Mouse (Mus musculus): ENCODE results near the gene Arsb.
"Not testable (repeated sequence)": the region's sequence is repeated elsewhere in the genome, so short reads cannot be mapped to it uniquely, and the experiment has no call there.

The Arsb gene

DNA sequence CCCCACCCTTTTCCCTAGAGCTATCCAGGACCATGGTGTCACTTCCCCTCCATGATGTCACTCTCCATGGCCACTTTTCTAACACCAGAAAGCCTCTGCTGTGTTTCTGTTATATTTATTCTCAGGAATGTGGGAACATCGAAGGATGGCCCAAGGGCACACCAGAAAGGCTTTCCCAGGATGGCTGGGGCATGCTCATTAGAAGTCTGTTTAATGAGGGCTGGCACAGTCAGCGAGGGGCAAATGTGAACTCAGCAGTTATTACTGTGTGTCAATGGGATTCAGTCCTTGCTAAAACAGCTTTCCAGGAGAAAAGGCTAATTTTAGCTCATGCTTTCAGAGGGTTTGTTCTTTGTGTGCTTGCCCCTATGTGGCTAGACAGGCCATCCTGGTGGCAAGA is 213.1 kb downstream of the Arsb start:
- no peak for DNase-seq (ENCODE audit: low spot score in 2 of 2)

DNA sequence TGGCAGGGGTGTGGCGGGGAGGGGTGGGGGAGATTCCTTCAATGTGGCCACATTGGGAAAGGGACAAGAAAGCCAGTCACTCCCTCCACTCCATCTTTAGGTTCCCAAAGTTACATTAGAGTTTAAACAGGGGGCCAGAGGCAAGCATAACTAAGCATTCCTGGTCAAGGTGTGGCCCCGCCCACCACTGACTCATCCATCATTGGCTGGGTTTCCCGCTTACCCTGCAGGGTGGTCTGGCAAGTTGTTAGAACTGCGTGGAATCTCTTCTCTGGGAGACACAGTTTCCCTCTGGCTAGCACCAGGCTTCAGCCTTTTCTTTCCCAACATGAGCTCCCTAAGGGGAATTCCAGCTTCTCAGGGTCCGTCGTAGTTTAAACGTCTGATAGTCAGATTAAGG is 213.8 kb downstream of the Arsb start:
- DNase-seq (ENCODE audit: low spot score in 2 of 2): no peak

DNA sequence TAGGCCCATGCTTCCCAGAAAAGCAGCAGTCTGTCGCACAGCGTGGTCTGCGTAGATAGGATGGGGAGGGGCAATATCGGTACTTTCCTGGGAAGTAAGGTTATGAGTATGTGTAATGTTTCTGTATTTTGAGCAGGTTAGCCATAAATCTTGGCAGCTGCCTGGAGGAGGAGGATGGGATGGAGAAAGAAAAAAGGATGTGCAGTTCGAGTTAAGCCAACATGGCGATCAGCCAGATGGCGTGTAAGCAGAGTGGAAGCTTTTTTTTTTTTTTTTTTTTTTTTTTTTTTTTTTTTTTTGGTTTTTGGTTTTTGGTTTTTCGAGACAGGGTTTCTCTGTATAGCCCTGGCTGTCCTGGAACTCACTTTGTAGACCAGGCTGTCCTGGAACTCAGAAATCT is 214.3 kb downstream of the Arsb start:
- not testable (repeated sequence) for DNase-seq (ENCODE audit: low spot score in 2 of 2)

DNA sequence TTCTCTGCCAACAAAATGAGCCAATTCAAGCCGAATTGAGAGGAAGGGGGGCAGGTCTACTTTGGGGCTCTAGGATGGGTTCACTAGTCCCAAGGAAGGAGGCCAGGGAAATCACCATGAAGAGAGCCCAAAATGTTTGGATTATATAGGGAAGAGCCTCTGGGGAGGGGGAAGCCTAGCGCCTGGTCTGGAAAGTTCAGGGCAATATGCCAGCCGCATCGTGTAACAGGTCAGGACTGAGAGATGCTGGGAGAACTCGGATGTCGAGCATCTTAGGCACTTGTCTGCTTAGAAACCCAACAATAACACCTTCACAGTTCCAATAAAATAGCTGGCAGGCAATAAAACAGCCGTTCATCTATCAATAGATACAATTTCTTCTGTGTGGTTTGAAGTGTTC is 216.2 kb downstream of the Arsb start:
- no peak for DNase-seq (ENCODE audit: low spot score in 2 of 2)

DNA sequence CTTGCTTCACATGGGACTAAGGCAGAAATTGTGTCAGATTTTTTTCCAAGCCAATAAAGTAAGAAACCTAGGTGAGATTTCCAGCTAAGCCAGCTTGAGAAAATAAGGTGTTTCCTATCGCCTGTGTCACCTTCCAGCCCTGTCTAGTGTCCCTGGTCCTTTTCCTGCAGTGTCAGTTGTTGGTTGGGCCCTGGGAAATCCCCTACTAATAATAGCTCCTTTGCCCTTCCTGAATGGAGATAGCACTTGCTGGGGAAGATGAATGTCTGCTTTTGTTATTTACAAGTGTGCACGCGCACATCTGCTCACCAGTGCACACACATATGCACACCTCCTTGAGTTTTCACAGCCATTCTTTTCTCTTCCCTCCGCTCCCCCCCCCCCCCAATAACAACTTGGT is 217.8 kb downstream of the Arsb start:
- no peak for DNase-seq (ENCODE audit: low spot score in 2 of 2)

DNA sequence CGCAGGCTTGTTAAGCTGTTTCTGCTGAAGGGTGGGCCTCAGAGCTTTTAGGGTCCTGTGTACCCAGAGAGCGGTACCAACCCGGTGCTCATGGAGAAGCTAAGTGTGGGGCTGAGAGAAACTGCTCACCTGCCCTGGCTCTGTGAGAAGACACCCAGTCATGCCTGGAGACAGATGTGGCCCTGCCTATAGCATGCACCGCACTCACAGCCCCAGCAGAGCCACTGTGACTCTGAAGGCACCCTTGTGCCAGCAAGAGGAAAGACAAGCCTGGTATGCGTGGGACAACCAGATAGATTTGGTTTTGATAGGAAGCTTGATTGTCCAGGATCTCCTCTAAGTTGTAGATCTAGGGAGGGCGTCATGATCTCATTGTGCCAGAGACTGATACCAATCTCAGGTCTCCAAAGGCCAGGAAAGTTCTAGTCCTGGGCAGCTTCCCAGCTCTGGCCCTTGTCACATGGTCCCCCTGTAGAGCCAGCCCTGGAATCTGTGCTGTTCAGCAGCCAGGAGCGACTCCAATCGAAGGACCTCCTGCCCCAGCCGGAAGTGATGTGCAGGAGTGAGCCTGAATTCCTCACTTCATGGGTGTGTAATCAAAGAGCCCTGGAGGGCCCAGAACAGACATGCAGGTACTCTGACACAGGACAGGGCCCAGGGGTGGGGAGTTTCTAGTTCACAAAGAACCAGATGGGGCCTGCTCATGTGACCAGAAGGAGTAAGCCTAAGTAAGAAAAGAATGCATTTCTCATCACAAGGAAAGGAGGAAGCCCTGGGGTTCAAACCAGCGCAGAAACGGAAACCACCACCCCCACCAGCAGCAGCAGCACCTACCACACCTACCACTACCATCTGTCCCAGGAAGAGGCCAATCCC is 218.5 kb downstream of the Arsb start:
- DNase-seq (ENCODE audit: low spot score in 2 of 2): no peak

DNA sequence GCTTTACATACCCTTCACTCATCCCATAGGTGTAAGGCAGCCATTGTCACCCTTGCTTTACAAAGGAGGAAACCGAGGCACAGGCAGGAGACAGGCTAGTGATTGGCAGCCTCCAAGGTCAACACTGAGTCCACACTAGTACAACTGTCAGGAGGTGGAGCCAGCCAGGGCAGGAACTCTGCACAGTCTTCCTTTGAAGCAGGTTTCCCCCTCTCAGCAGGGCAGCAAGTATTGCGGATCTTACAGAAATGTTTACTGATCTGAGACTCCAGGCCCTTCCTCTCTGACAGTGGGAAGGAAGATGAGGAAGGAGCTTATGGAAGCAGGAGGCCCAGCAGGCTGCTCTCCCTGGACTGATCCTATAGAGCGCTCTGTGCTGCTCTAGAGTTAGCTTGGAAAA is 219.4 kb downstream of the Arsb start:
- no peak for DNase-seq (ENCODE audit: low spot score in 2 of 2)

DNA sequence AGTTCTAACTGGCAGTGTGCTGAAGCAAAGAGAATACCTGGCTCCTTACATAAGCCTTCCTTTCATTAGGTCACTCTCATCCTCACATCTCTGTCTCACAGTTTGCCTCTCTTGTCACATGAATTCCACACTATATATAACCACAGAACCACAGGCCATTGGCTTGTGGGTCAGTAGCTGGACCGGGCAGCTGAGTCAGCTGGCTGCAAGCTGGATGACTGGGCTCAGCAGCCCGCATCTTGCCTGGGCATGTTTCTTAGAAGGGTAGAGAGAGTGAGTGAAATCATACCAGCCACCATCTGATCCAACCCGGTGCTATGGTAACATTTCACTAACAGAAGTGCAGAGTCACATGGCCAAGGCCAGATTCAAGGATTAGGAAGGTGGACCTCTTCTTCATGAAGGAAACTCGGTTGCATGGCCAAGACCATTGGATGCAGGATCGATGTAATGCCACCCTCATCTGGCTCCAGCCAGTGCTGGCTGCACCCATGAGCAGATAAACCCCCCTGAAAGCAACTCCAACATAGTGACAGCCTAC is 221.0 kb downstream of the Arsb start:
- no peak for DNase-seq (ENCODE audit: low spot score in 2 of 2)
